Mouse (Mus musculus) spleen, embryonic (tissue): ENCODE results near the gene Cirbp.

ENCODE experiments used
- CTCF ChIA-PET: fragments of 350-600 bp; sonication (Branson Sonifier 250); formaldehyde crosslinking; loops from one replicate; lab custom pipeline; 2022; lab: Charles Lee

Cirbp gene

GRCm38 (mm10) chr10:80161522-80162242 is 4.1 kb upstream of the Cirbp start:
- CTCF ChIA-PET, result interaction anchor here (1.4 to 2.0 kb wide), 2 partner anchors 10 to 19 kb away, joined by 5 read pairs; no protein-coding TSS in a partner anchor

GRCm38 (mm10) chr10:80162243-80162608 is 3.6 kb upstream of the Cirbp start:
- CTCF ChIA-PET, result interaction anchor here (1.4 to 2.0 kb wide), 2 partner anchors 11 to 19 kb away, joined by 5 read pairs; no protein-coding TSS in a partner anchor

GRCm38 (mm10) chr10:80162716-80163299 is 3.0 kb upstream of the Cirbp start:
- CTCF ChIA-PET, result interaction anchor here (0.7 to 2.0 kb wide), 2 partner anchors 9 to 20 kb away, joined by 3 to 5 read pairs; no protein-coding TSS in a partner anchor

GRCm38 (mm10) chr10:80163721-80164120 is 2.1 kb upstream of the Cirbp start:
- CTCF ChIA-PET, result interaction anchor here (0.6 to 2.4 kb wide), 2 partner anchors 17 to 335 kb away, joined by 5 to 23 read pairs; no protein-coding TSS in a partner anchor

- CTCF ChIA-PET, result interaction anchor here (0.6 to 2.4 kb wide), 2 partner anchors 18 to 335 kb away, joined by 5 to 23 read pairs; no protein-coding TSS in a partner anchor
Measured at GRCm38 (mm10) chr10:80164161-80164997, 1.4 kb upstream of the Cirbp start.

- CTCF ChIA-PET, result interaction anchor here (2.4 kb wide), 1 partner anchor 19 kb away, joined by 23 read pairs; no protein-coding TSS in a partner anchor
Measured at GRCm38 (mm10) chr10:80164998-80165344, 814 bp upstream of the Cirbp start.

GRCm38 (mm10) chr10:80166136-80166535 is 351 bp downstream of the Cirbp start:
- CTCF ChIA-PET, result interaction anchor here (0.5 to 1.1 kb wide), 2 partner anchors 8 to 25 kb away, joined by 3 to 5 read pairs; no protein-coding TSS in a partner anchor

- CTCF ChIA-PET, result interaction anchor here (0.5 to 1.3 kb wide), 4 partner anchors 20 to 178 kb away, joined by 3 to 4 read pairs (median 3); no protein-coding TSS in a partner anchor
Measured at GRCm38 (mm10) chr10:80167460-80168037, 1.8 kb downstream of the Cirbp start.

- CTCF ChIA-PET, result interaction anchor here (0.6 to 1.3 kb wide), 5 partner anchors 20 to 479 kb away, joined by 4 to 6 read pairs (median 4); no protein-coding TSS in a partner anchor
Measured at GRCm38 (mm10) chr10:80168038-80168661, 2.4 kb downstream of the Cirbp start.

- CTCF ChIA-PET, result interaction anchor here (1.5 kb wide), 1 partner anchor 25 kb away, joined by 11 read pairs; no protein-coding TSS in a partner anchor
Measured at GRCm38 (mm10) chr10:80169070-80169469, 3.3 kb downstream of the Cirbp start.

- CTCF ChIA-PET, result interaction anchor here (0.7 to 1.5 kb wide), 2 partner anchors 26 to 41 kb away, joined by 8 to 11 read pairs; no protein-coding TSS in a partner anchor
Measured at GRCm38 (mm10) chr10:80169651-80170050, 3.9 kb downstream of the Cirbp start.

- CTCF ChIA-PET, result interaction anchor here (0.7 to 1.5 kb wide), 2 partner anchors 26 to 41 kb away, joined by 8 to 11 read pairs; no protein-coding TSS in a partner anchor
Measured at GRCm38 (mm10) chr10:80170052-80170451, 4.3 kb downstream of the Cirbp start.

- CTCF ChIA-PET, result no interaction called here
Measured at GRCm38 (mm10) chr10:80170601-80171021, 4.8 kb downstream of the Cirbp start.

GRCm38 (mm10) chr10:80171252-80171651 is 5.5 kb downstream of the Cirbp start:
- CTCF ChIA-PET, result interaction anchor here (0.9 kb wide), 1 partner anchor 202 kb away, joined by 3 read pairs; no protein-coding TSS in a partner anchor

GRCm38 (mm10) chr10:80171760-80172526 is 6.2 kb downstream of the Cirbp start:
- CTCF ChIA-PET, result interaction anchor here (0.6 to 0.9 kb wide), 2 partner anchors 187 to 202 kb away, joined by 3 to 7 read pairs; no protein-coding TSS in a partner anchor

GRCm38 (mm10) chr10:80172527-80173292 is 6.9 kb downstream of the Cirbp start, which contains the start of gene 1600002K03Rik:
TSS of gene 1600002K03Rik (plus strand) at chr10:80172944.
- CTCF ChIA-PET, result interaction anchor here (0.5 to 0.7 kb wide), 3 partner anchors 88 to 188 kb away, joined by 4 to 7 read pairs (median 6); partner anchors contain the start of genes Dazap1 and Gamt

GRCm38 (mm10) chr10:80173358-80173757 is 7.6 kb downstream of the Cirbp start:
- CTCF ChIA-PET, result no interaction called here
